Mouse (Mus musculus): ENCODE results near the gene Btbd16. TPM values are rescaled to one million over a fixed set of nuclear protein-coding genes. Genes with fewer than 3 reads are reported as not detected.

The Btbd16 gene
- total and polyA plus RNA-seq, 3 experiments = 0.05 TPM; not detected in 2

- no peaks in the 10 kb centered on the region for H3K27me3 ChIP-seq (ENCODE audit: insufficient read depth, low read length)
- ATAC-seq (ENCODE audit: extremely low read depth, insufficient number of reproducible peaks, low FRiP score, poor library complexity, severe bottlenecking) (no peak), DNase-seq (ENCODE audit: low spot score) (no peak)
- H3K4me3 ChIP-seq (ENCODE audit: low read depth, low read length) = no peak overlapping the region
- H3K9me3 ChIP-seq (replicated peaks) = peaks cover 85% of the 10 kb centered on the region
- H3K4me1 ChIP-seq (ENCODE audit: insufficient read depth, low read depth, low read length) = no peaks in the 10 kb centered on the region
- H3K36me3 ChIP-seq (replicated peaks) = no peaks in the 10 kb centered on the region
- TF ChIP-seq GATA2 (IDR thresholded peaks at IDR 0.05; ENCODE audit: borderline replicate concordance, low read depth, low read length) = no peak
- TF ChIP-seq CTCF (IDR thresholded peaks at IDR 0.05; ENCODE audit: low read depth, low read length) = no peak
- no peak for TF ChIP-seq POLR2AphosphoS5 (IDR thresholded peaks at IDR 0.05; ENCODE audit: insufficient replicate concordance, low read depth, low read length)
- no peak for TF ChIP-seq GATA1 (IDR thresholded peaks at IDR 0.05; ENCODE audit: borderline replicate concordance, low read length)
- TF ChIP-seq TAL1 (conservative IDR thresholded peaks at IDR 0.05; ENCODE audit: low read depth, low read length) = no peak
Measured at GRCm38 (mm10) chr7:130816243-130816642, 42.4 kb downstream of the Btbd16 start.

GRCm38 (mm10) chr7:130818813-130819212 is 44.9 kb downstream of the Btbd16 start:
- ATAC-seq (ENCODE audit: extremely low read depth, insufficient number of reproducible peaks, low FRiP score, poor library complexity, severe bottlenecking) (no peak), DNase-seq (ENCODE audit: low spot score) (no peak)
- Histone ChIP-seq H3K9me3 (replicated peaks) (peaks cover 84% of the 10 kb centered on the region), H3K27me3 (ENCODE audit: insufficient read depth, low read length) (no peaks in the 10 kb centered on the region), H3K36me3 (replicated peaks) (no peaks in the 10 kb centered on the region), H3K4me3 (ENCODE audit: low read depth, low read length) (no peak overlapping the region), H3K4me1 (ENCODE audit: insufficient read depth, low read depth, low read length) (no peaks in the 10 kb centered on the region)
- TF ChIP-seq GATA2 (IDR thresholded peaks at IDR 0.05; ENCODE audit: borderline replicate concordance, low read depth, low read length) = no peak
- no peak for TF ChIP-seq CTCF (IDR thresholded peaks at IDR 0.05; ENCODE audit: low read depth, low read length)
- no peak for TF ChIP-seq POLR2AphosphoS5 (IDR thresholded peaks at IDR 0.05; ENCODE audit: insufficient replicate concordance, low read depth, low read length)
- no peak for TF ChIP-seq TAL1 (conservative IDR thresholded peaks at IDR 0.05; ENCODE audit: low read depth, low read length)
- TF ChIP-seq GATA1 (IDR thresholded peaks at IDR 0.05; ENCODE audit: borderline replicate concordance, low read length) = no peak

- no peaks in the 10 kb centered on the region for H3K36me3 ChIP-seq (replicated peaks)
- TF ChIP-seq TAL1 (conservative IDR thresholded peaks at IDR 0.05; ENCODE audit: low read depth, low read length) = no peak
- TF ChIP-seq POLR2AphosphoS5 (IDR thresholded peaks at IDR 0.05; ENCODE audit: insufficient replicate concordance, low read depth, low read length) = no peak
- TF ChIP-seq GATA1 (IDR thresholded peaks at IDR 0.05; ENCODE audit: borderline replicate concordance, low read length) = no peak
- TF ChIP-seq GATA2 (IDR thresholded peaks at IDR 0.05; ENCODE audit: borderline replicate concordance, low read depth, low read length) = no peak
- TF ChIP-seq CTCF (IDR thresholded peaks at IDR 0.05; ENCODE audit: low read depth, low read length) = no peak
- no peaks in the 10 kb centered on the region for H3K4me1 ChIP-seq (ENCODE audit: insufficient read depth, low read depth, low read length)
- ATAC-seq (ENCODE audit: extremely low read depth, insufficient number of reproducible peaks, low FRiP score, poor library complexity, severe bottlenecking) (no peak), DNase-seq (ENCODE audit: low spot score) (no peak)
- H3K4me3 ChIP-seq (ENCODE audit: low read depth, low read length) = no peak overlapping the region
- peaks cover 82% of the 10 kb centered on the region for H3K9me3 ChIP-seq (replicated peaks)
- H3K27me3 ChIP-seq (ENCODE audit: insufficient read depth, low read length) = no peaks in the 10 kb centered on the region
Measured at GRCm38 (mm10) chr7:130819624-130820023, 45.8 kb downstream of the Btbd16 start.

GRCm38 (mm10) chr7:130823992-130824391 is 50.1 kb downstream of the Btbd16 start:
- TF ChIP-seq CTCF (IDR thresholded peaks at IDR 0.05; ENCODE audit: low read depth, low read length) (no peak), TAL1 (conservative IDR thresholded peaks at IDR 0.05; ENCODE audit: low read depth, low read length) (no peak), POLR2AphosphoS5 (IDR thresholded peaks at IDR 0.05; ENCODE audit: insufficient replicate concordance, low read depth, low read length) (no peak), GATA2 (IDR thresholded peaks at IDR 0.05; ENCODE audit: borderline replicate concordance, low read depth, low read length) (no peak), GATA1 (IDR thresholded peaks at IDR 0.05; ENCODE audit: borderline replicate concordance, low read length) (no peak)
- DNase-seq (ENCODE audit: low spot score) (no peak), ATAC-seq (ENCODE audit: extremely low read depth, insufficient number of reproducible peaks, low FRiP score, poor library complexity, severe bottlenecking) (no peak)
- Histone ChIP-seq H3K4me1 (ENCODE audit: insufficient read depth, low read depth, low read length) (no peaks in the 10 kb centered on the region), H3K27me3 (ENCODE audit: insufficient read depth, low read length) (no peaks in the 10 kb centered on the region), H3K4me3 (ENCODE audit: low read depth, low read length) (no peak overlapping the region), H3K36me3 (replicated peaks) (no peaks in the 10 kb centered on the region), H3K9me3 (replicated peaks) (peaks cover 78% of the 10 kb centered on the region)

GRCm38 (mm10) chr7:130826343-130826742 is 52.5 kb downstream of the Btbd16 start:
- Histone ChIP-seq H3K9me3 (replicated peaks) (peaks cover 75% of the 10 kb centered on the region), H3K4me1 (ENCODE audit: insufficient read depth, low read depth, low read length) (no peaks in the 10 kb centered on the region), H3K36me3 (replicated peaks) (no peaks in the 10 kb centered on the region), H3K27me3 (ENCODE audit: insufficient read depth, low read length) (no peaks in the 10 kb centered on the region), H3K4me3 (ENCODE audit: low read depth, low read length) (peak overlapping the region; percentile 30; the same call in 1 of the 2 replicates)
- ATAC-seq (ENCODE audit: extremely low read depth, insufficient number of reproducible peaks, low FRiP score, poor library complexity, severe bottlenecking) (no peak), DNase-seq (ENCODE audit: low spot score) (no peak)
- TF ChIP-seq TAL1 (conservative IDR thresholded peaks at IDR 0.05; ENCODE audit: low read depth, low read length) (no peak), CTCF (IDR thresholded peaks at IDR 0.05; ENCODE audit: low read depth, low read length) (no peak), GATA2 (IDR thresholded peaks at IDR 0.05; ENCODE audit: borderline replicate concordance, low read depth, low read length) (no peak), GATA1 (IDR thresholded peaks at IDR 0.05; ENCODE audit: borderline replicate concordance, low read length) (no peak), POLR2AphosphoS5 (IDR thresholded peaks at IDR 0.05; ENCODE audit: insufficient replicate concordance, low read depth, low read length) (no peak)

GRCm38 (mm10) chr7:130827431-130827830 is 53.6 kb downstream of the Btbd16 start:
- Histone ChIP-seq H3K27me3 (ENCODE audit: insufficient read depth, low read length) (no peaks in the 10 kb centered on the region), H3K9me3 (replicated peaks) (peaks cover 77% of the 10 kb centered on the region), H3K36me3 (replicated peaks) (no peaks in the 10 kb centered on the region), H3K4me1 (ENCODE audit: insufficient read depth, low read depth, low read length) (no peaks in the 10 kb centered on the region), H3K4me3 (ENCODE audit: low read depth, low read length) (no peak overlapping the region)
- no peak for DNase-seq (ENCODE audit: low spot score)
- TF ChIP-seq CTCF (IDR thresholded peaks at IDR 0.05; ENCODE audit: low read depth, low read length) = no peak
- no peak for TF ChIP-seq GATA2 (IDR thresholded peaks at IDR 0.05; ENCODE audit: borderline replicate concordance, low read depth, low read length)
- no peak for TF ChIP-seq POLR2AphosphoS5 (IDR thresholded peaks at IDR 0.05; ENCODE audit: insufficient replicate concordance, low read depth, low read length)
- TF ChIP-seq TAL1 (conservative IDR thresholded peaks at IDR 0.05; ENCODE audit: low read depth, low read length) = no peak
- TF ChIP-seq GATA1 (IDR thresholded peaks at IDR 0.05; ENCODE audit: borderline replicate concordance, low read length) = no peak
- ATAC-seq (ENCODE audit: extremely low read depth, insufficient number of reproducible peaks, low FRiP score, poor library complexity, severe bottlenecking) = no peak
